Mouse (Mus musculus) liver, embryonic 14.5 days (tissue): ENCODE measurements around the gene Gm43951. TPM values are rescaled to one million over a fixed set of nuclear protein-coding genes. Genes with fewer than 3 reads are reported as not detected.

Experiments used
- ATAC-seq: fragments of 200-750 bp; cut with Nextera tagmentation; 2 replicates; pipeline ENCODE4 v1.8.0; 2017; ENCODE audit warnings: moderate number of reproducible peaks, mild to moderate bottlenecking, moderate library complexity; ENCODE audit not compliant: insufficient read depth
- DNase-seq, 3 experiments: peaks; one replicate each; pipeline ENCODE4 v3.0.0-alpha.2; 2012 to 2013; ENCODE audit warnings: low read depth in 3 of 3, low spot score in 3 of 3
- H3K27ac ChIP-seq: fragments of 300-500 bp; sonication (generic); 2 replicates; pipeline ENCODE4 v1.5.1; 2014; ENCODE audit warnings: moderate library complexity, mild to moderate bottlenecking, control low read depth, inconsistent platforms
- H3K27me3 ChIP-seq: fragments of 300-500 bp; sonication (generic); 2 replicates; pipeline ENCODE4 v1.6.1; 2014; ENCODE audit warnings: mild to moderate bottlenecking, low read length, moderate library complexity; ENCODE audit not compliant: control insufficient read depth, insufficient read depth
- H3K36me3 ChIP-seq: fragments of 300-500 bp; sonication (generic); replicated peaks from 2 replicates; pipeline ENCODE4 v1.6.1; 2014; ENCODE audit warnings: low read depth; ENCODE audit not compliant: control insufficient read depth, insufficient read depth
- H3K4me1 ChIP-seq, 2 experiments: fragments of 200-500 bp in 1 of 2; fragments of 300-500 bp in 1 of 2; sonication (generic) in 1 of 2; replicated peaks; 2 replicates each; pipeline ENCODE4 v1.6.1; 2012 to 2014; ENCODE audit warnings: antibody characterized with exemption in 1 of 2, inconsistent platforms in 1 of 2, low read length in 1 of 2; ENCODE audit not compliant: control insufficient read depth in 2 of 2, insufficient read depth in 2 of 2
- H3K4me2 ChIP-seq: fragments of 300-500 bp; sonication (generic); 2 replicates; pipeline ENCODE4 v1.6.1; 2014; ENCODE audit warnings: low read depth, mild to moderate bottlenecking, control low read depth, moderate library complexity
- H3K4me3 ChIP-seq, 2 experiments: fragments of 200-500 bp in 1 of 2; fragments of 300-500 bp in 1 of 2; sonication (generic) in 1 of 2; 2 replicates each; pipeline ENCODE4 v1.5.1; 2012 to 2014; ENCODE audit warnings: low read depth in 2 of 2, low read length in 2 of 2, mild to moderate bottlenecking in 2 of 2, control low read depth in 1 of 2, inconsistent platforms in 1 of 2, moderate library complexity in 1 of 2; ENCODE audit not compliant: insufficient read depth in 1 of 2
- H3K9ac ChIP-seq: fragments of 300-500 bp; sonication (generic); replicated peaks from 2 replicates; pipeline ENCODE4 v1.6.1; 2014; ENCODE audit warnings: mild to moderate bottlenecking, control low read depth, moderate library complexity
- H3K9me3 ChIP-seq: fragments of 300-500 bp; sonication (generic); 2 replicates; pipeline ENCODE4 v1.6.1; 2016; ENCODE audit warnings: low read length, mixed read lengths; ENCODE audit not compliant: control insufficient read depth
- CTCF ChIP-seq: IDR thresholded peaks from 2 replicates; pipeline ENCODE4 v1.5.1; 2016; ENCODE audit warnings: antibody characterized with exemption, low read depth, control low read depth
- EP300 ChIP-seq: IDR thresholded peaks from 2 replicates; pipeline ENCODE4 v1.6.1; 2016; ENCODE audit warnings: antibody characterized with exemption, low read depth
- WGBS: fragments of 180-500 bp; shearing (Covaris S2); extraction: QIAGEN DNeasy Blood & Tissue Kit; methylation state at CpG from one replicate; pipeline ENCODE4 v1.1.7; 2014; ENCODE audit not compliant: insufficient replicate concordance; 5-methylcytosine and 5-hydroxymethylcytosine counted together
- polyA plus RNA-seq, 2 experiments: library from polyadenylated mRNA; depleted of rRNA in 1 of 2; stranded (reverse) in 1 of 2; unstranded in 1 of 2; fragments of >200 nt; fragmentation: Nextera tagmentation in 1 of 2; extraction: Ambion mirVana in 1 of 2; gene quantifications; 2 replicates each; pipeline versions ENCODE4 v1.2.1 to v1.2.3; 2012 to 2014

Gene Gm43951
- polyA plus RNA-seq, 2 experiments, result 0.09 TPM; not detected in 1

- H3K4me2 ChIP-seq, result no peak overlapping the region
Measured at GRCm38 (mm10) chr11:72190857-72191256, 15.8 kb downstream of the Gm43951 start.

GRCm38 (mm10) chr11:72184252-72184651, 22.4 kb downstream of the Gm43951 start:
- Histone ChIP-seq H3K36me3 (no peaks in the 10 kb centered on the region), H3K9ac (no peak overlapping the region), H3K4me3 (no peak overlapping the region), H3K4me2 (no peak overlapping the region), H3K27me3 (no peaks in the 10 kb centered on the region), H3K4me1 (no peaks in the 10 kb centered on the region), H3K27ac (no peak overlapping the region), H3K9me3 (no peaks in the 10 kb centered on the region)
- DNase-seq (no peak), ATAC-seq (no peak)
- 71% methylated on average over 4 of the region's 4 CpGs for WGBS
- TF ChIP-seq CTCF (no peak), EP300 (no peak)

More at GRCm38 (mm10) chr11:72190857-72191256, 15.8 kb downstream of the Gm43951 start:
- Histone ChIP-seq H3K27me3 (no peaks in the 10 kb centered on the region), H3K9ac (no peak overlapping the region), H3K36me3 (no peaks in the 10 kb centered on the region; the same call in 1 of the 2 replicates), H3K4me3 (no peak overlapping the region), H3K9me3 (no peaks in the 10 kb centered on the region), H3K4me1 (no peaks in the 10 kb centered on the region), H3K27ac (no peak overlapping the region)
- ATAC-seq (no peak), DNase-seq (no peak)
- WGBS, result 84% methylated on average over 1 of the region's 1 CpGs
- TF ChIP-seq CTCF (no peak), EP300 (no peak)

GRCm38 (mm10) chr11:72181136-72181535, 25.5 kb downstream of the Gm43951 start:
- no peaks in the 10 kb centered on the region for H3K4me1 ChIP-seq
- DNase-seq (no peak), ATAC-seq (no peak)
- 82% methylated on average over 4 of the region's 4 CpGs for WGBS
- H3K4me2 ChIP-seq, result no peak overlapping the region
- H3K27me3 ChIP-seq, result no peaks in the 10 kb centered on the region
- TF ChIP-seq CTCF, result no peak
- TF ChIP-seq EP300, result no peak
- H3K9ac ChIP-seq, result no peak overlapping the region
- no peaks in the 10 kb centered on the region for H3K9me3 ChIP-seq
- H3K36me3 ChIP-seq, result no peaks in the 10 kb centered on the region
- no peak overlapping the region for H3K27ac ChIP-seq
- no peak overlapping the region for H3K4me3 ChIP-seq

GRCm38 (mm10) chr11:72180556-72180955, 26.1 kb downstream of the Gm43951 start:
- no peaks in the 10 kb centered on the region for H3K36me3 ChIP-seq
- H3K9ac ChIP-seq, result no peak overlapping the region
- ATAC-seq (no peak), DNase-seq (no peak)
- no peak overlapping the region for H3K27ac ChIP-seq
- no peaks in the 10 kb centered on the region for H3K9me3 ChIP-seq
- no peak overlapping the region for H3K4me2 ChIP-seq
- H3K4me1 ChIP-seq, result no peaks in the 10 kb centered on the region
- no peaks in the 10 kb centered on the region for H3K27me3 ChIP-seq
- WGBS, result 75% methylated on average over 5 of the region's 5 CpGs
- TF ChIP-seq EP300, result no peak
- no peak for TF ChIP-seq CTCF
- H3K4me3 ChIP-seq, result no peak overlapping the region

- ATAC-seq, result no peak
- DNase-seq, result no peak
- Histone ChIP-seq H3K9me3 (no peaks in the 10 kb centered on the region), H3K4me1 (no peaks in the 10 kb centered on the region), H3K4me2 (no peak overlapping the region), H3K27ac (no peak overlapping the region), H3K4me3 (no peak overlapping the region), H3K9ac (no peak overlapping the region), H3K27me3 (no peaks in the 10 kb centered on the region), H3K36me3 (no peaks in the 10 kb centered on the region; the same call in 1 of the 2 replicates)
- WGBS, result 68% methylated on average over 3 of the region's 3 CpGs
- TF ChIP-seq EP300 (no peak), CTCF (no peak)
Measured at GRCm38 (mm10) chr11:72176553-72176952, 30.1 kb downstream of the Gm43951 start.
